In the genomic region with DNA sequence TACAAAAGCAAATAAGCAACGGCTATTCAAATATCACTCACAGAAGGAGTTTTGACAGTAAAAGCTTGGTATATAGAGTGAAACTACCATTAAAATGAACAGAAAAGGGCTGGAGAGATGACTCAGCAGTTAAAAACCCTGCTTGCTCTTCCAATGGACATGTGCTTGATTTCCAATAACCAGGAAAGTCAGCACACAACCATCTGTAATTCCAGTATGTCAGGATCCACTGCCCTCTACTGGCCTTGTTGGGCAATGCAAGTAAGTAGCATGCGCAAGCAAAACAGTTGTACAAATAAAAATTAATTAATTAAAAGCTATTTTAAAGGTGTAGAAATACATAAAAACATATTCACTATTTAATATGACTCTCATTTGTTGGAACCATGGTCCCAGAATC, we compare ENCODE assay signal across 9 mouse cellular contexts. TPM values are rescaled to one million over a fixed set of nuclear protein-coding genes. Genes with fewer than 3 reads are reported as not detected.
DNase-seq lines count a peak whose midpoint lies in the region; ATAC-seq and TF ChIP-seq lines count a peak whose summit lies in the region.
"Had no signal": no experiment of that assay in that cellular context is flagged by ENCODE, and none has a peak within 500 bp of the region (broad histone marks: within the 10 kb centered on the region; RNA-seq: fewer than 3 reads in every experiment).

No protein-coding gene starts in this region.

- H3K9me3 ChIP-seq in kidney, embryonic 16.5 days (ENCODE audit: low read length) = no peaks in the 10 kb centered on the region
- H3K9me3 ChIP-seq in ES-E14 (ENCODE audit: control insufficient read depth, insufficient read depth, low read depth, low read length) = no peaks in the 10 kb centered on the region
- H3K9me3 ChIP-seq: liver, embryonic 13.5 days had no signal

- in situ Hi-C loops in ES-E14 (cut with MboI; ENCODE audit: low sequenced_read_pairs in 2 of 2, unreplicated experiment in 2 of 2) = no loop called here

- no peak for ATAC-seq in kidney, embryonic 16.5 days (ENCODE audit: low FRiP score, low TSS enrichment)

- peak; percentile 33 for DNase-seq in kidney, adult 11 months
- DNase-seq in ES-E14 (ENCODE audit: low read depth, low spot score) = peak; percentile 36
- peak; percentile 62 for DNase-seq in adrenal gland, postnatal 14 days
- peak; percentile 12 for DNase-seq in fibroblast of lung, adult 2 months (ENCODE audit: low read depth)
- peak; percentile 50 for DNase-seq in layer of hippocampus, adult 9-11 months
- DNase-seq in mesoderm, embryonic 11.5 days (ENCODE audit: low read depth, low spot score) = peak; percentile 64
- no peak for DNase-seq in spleen, adult 18-20 months
- DNase-seq: liver, embryonic 13.5 days had no signal

- H3K4me1 ChIP-seq in kidney, embryonic 16.5 days (ENCODE audit: insufficient read depth, low read length) = 0 out of 2 replicates have a peak, but pooled peaks cover 5% of the 10 kb centered on the region
- H3K4me1 ChIP-seq in ES-E14 (ENCODE audit: control insufficient read depth in 2 of 2, insufficient read depth in 2 of 2, low read length in 2 of 2, poor library complexity in 1 of 2) = no peaks in the 10 kb centered on the region
- H3K4me1 ChIP-seq: liver, embryonic 13.5 days had no signal

- H3K36me3 ChIP-seq in kidney, embryonic 16.5 days (ENCODE audit: insufficient read depth, low read length) = no peaks in the 10 kb centered on the region
- H3K36me3 ChIP-seq in ES-E14 (ENCODE audit: control insufficient read depth, insufficient read depth, low read length, poor library complexity, severe bottlenecking) = no peaks in the 10 kb centered on the region
- H3K36me3 ChIP-seq: liver, embryonic 13.5 days had no signal

- no peak overlapping the region for H3K4me2 ChIP-seq in kidney, embryonic 16.5 days (replicated peaks; ENCODE audit: low read depth, low read length)
- H3K4me2 ChIP-seq: liver, embryonic 13.5 days had no signal

- no peak overlapping the region for H3K9ac ChIP-seq in kidney, embryonic 16.5 days (replicated peaks; ENCODE audit: low read length)
- H3K9ac ChIP-seq in ES-E14 (ENCODE audit: insufficient read depth, low read depth, low read length, poor library complexity, severe bottlenecking) = no peak overlapping the region
- H3K9ac ChIP-seq: liver, embryonic 13.5 days had no signal

- H3K27ac ChIP-seq in kidney, embryonic 16.5 days (ENCODE audit: low read length) = no peak overlapping the region
- H3K27ac ChIP-seq in ES-E14 (ENCODE audit: insufficient read depth, low read depth, low read length, poor library complexity, severe bottlenecking) = no peak overlapping the region
- H3K27ac ChIP-seq: liver, embryonic 13.5 days had no signal

- H3K27me3 ChIP-seq in kidney, embryonic 16.5 days (ENCODE audit: insufficient read depth, low read length) = peaks cover 3% of the 10 kb centered on the region; the same call in 1 of the 2 replicates
- H3K27me3 ChIP-seq: liver, embryonic 13.5 days had no signal

- H3K4me3 ChIP-seq in kidney, embryonic 16.5 days (ENCODE audit: low read length) = no peak overlapping the region
- no peak overlapping the region for H3K4me3 ChIP-seq in ES-E14 (ENCODE audit: insufficient read depth in 1 of 2, low read depth in 1 of 2, low read length in 2 of 2, poor library complexity in 1 of 2, severe bottlenecking in 1 of 2)
- H3K4me3 ChIP-seq: liver, embryonic 13.5 days had no signal

- 52% methylated on average over 2 of the region's 2 CpGs for whole genome bisulfite sequencing in kidney, embryonic 16.5 days

TF ChIP-seq in ES-E14, 5 proteins besides CTCF, POLR2A, EP300 and RAD21:
- TF ChIP-seq MAFK (IDR thresholded peaks at IDR 0.05; ENCODE audit: insufficient read depth, low read depth, low read length) = peak; percentile 84
- TF ChIP-seq HCFC1 (IDR thresholded peaks at IDR 0.05; ENCODE audit: borderline replicate concordance, insufficient read depth, low read length) = no peak
- no peak for TF ChIP-seq CHD2 (IDR thresholded peaks at IDR 0.05; ENCODE audit: low read depth, low read length)
- peak; percentile 70 for TF ChIP-seq ZC3H11A (IDR thresholded peaks at IDR 0.05; ENCODE audit: borderline replicate concordance, low read depth, low read length)

RNA-seq across cellular contexts. Expression of gene Armh4, which starts 2.6 kb away (rescaled TPM):
- polyA plus RNA-seq in kidney, embryonic 16.5 days (2015; fragmentation: Nextera tagmentation; extraction: Ambion mirVana) = 7.6 and 8.2 TPM in 2 replicates
- total RNA-seq in ES-E14 (2012; rRNA removed) = 3.7 and 13.8 TPM in 2 replicates
- 1.8 and 2.1 TPM in 2 replicates for total RNA-seq in adrenal gland, postnatal 14 days (2021)

Comparison
In these comparisons a context has a peak if more than half of its experiments do, and no peak if none do; other contexts are left out.
1. DNase-seq: peak in kidney, adult 11 months (single experiment), ES-E14 (single experiment), adrenal gland, postnatal 14 days (single experiment), fibroblast of lung, adult 2 months (single experiment), layer of hippocampus, adult 9-11 months (single experiment) and mesoderm, embryonic 11.5 days (single experiment); none in spleen, adult 18-20 months (0 of 2).